Mouse (Mus musculus): ENCODE measurements at regions not wholly inside any gene's neighbourhood (a gene's known extent, or its start where the extent isn't known, plus 50 kb on each side); places are given as distances from the start of the nearest gene placed in this dataset.

DNA sequence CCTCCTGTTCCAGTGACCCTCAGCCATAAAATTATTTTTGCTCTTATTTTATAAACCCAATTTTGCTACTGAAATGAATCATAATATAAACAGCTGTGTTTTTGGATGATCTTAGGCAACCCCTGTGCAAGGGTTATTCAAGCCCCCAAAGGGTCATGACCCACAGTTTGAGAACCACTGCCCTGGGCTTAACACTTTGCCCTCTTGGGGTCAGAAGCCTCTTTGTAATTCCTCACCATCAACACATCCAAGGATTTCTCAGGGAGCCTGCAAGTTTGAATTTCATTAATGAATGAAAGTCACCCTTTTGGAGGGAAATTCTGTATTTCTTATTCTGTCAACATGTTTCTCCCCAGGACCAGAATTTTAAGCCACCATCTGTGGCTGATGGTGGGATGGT is 123.1 kb downstream of the Cmpk2 start:
- no peaks in the 10 kb centered on the region for H3K79me3 ChIP-seq (ENCODE audit: low read depth)
- no peaks in the 10 kb centered on the region for H3K79me2 ChIP-seq (ENCODE audit: control insufficient read depth, insufficient read depth)
- no peak overlapping the region for H3ac ChIP-seq (ENCODE audit: control insufficient read depth, insufficient read length, low read depth)
- TF ChIP-seq FOSL1 (IDR thresholded peaks at IDR 0.05; ENCODE audit: insufficient read depth, low read length, poor library complexity, severe bottlenecking) (no peak), CEBPB (IDR thresholded peaks at IDR 0.05; ENCODE audit: low read depth) (no peak), MYOD1 (IDR thresholded peaks at IDR 0.05; ENCODE audit: control insufficient read depth, insufficient read length, low read depth) (no peak), MYOG (IDR thresholded peaks at IDR 0.05; ENCODE audit: control insufficient read depth, extremely low read depth, insufficient read length) (no peak), CTCF (IDR thresholded peaks at IDR 0.05; ENCODE audit: control insufficient read depth, insufficient read depth, insufficient read length) (no peak), MAX (IDR thresholded peaks at IDR 0.05) (no peak), USF1 (IDR thresholded peaks at IDR 0.05; ENCODE audit: low read depth) (no peak)
- no peaks in the 10 kb centered on the region for H3K27me3 ChIP-seq (ENCODE audit: control insufficient read depth, insufficient read depth, insufficient read length)
- no peak overlapping the region for H3K4me3 ChIP-seq (ENCODE audit: insufficient read depth, poor library complexity, severe bottlenecking)
- no peaks in the 10 kb centered on the region for H3K36me3 ChIP-seq (ENCODE audit: control insufficient read depth, insufficient read depth)

DNA sequence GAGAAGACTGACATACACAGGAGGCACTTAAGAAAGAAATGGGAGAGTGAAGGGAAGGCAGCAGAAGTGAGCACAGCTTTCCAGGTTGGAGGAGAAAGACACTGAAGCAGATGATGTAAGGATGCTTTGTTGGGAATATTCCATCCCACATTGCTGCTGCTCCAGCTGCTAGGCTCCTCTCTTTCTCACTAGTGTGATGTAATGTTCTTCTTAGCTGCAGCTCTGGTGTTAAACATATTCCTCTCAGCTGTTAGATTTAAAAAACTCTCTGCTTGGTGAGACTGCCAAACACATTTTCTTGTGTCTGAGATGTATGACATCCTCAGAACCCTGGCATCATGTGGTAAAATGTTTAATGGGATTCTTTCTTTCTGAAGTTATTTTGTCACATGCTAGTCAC is 120.1 kb downstream of the Cmpk2 start:
- Histone ChIP-seq H3K27me3 (ENCODE audit: control insufficient read depth, insufficient read depth, insufficient read length) (no peaks in the 10 kb centered on the region), H3K4me3 (ENCODE audit: insufficient read depth, poor library complexity, severe bottlenecking) (no peak overlapping the region), H3ac (ENCODE audit: control insufficient read depth, insufficient read length, low read depth) (no peak overlapping the region), H3K79me3 (ENCODE audit: low read depth) (no peaks in the 10 kb centered on the region), H3K36me3 (ENCODE audit: control insufficient read depth, insufficient read depth) (no peaks in the 10 kb centered on the region), H3K79me2 (ENCODE audit: control insufficient read depth, insufficient read depth) (no peaks in the 10 kb centered on the region)
- TF ChIP-seq CEBPB (IDR thresholded peaks at IDR 0.05; ENCODE audit: low read depth) (no peak), CTCF (IDR thresholded peaks at IDR 0.05; ENCODE audit: control insufficient read depth, insufficient read depth, insufficient read length) (no peak), MAX (IDR thresholded peaks at IDR 0.05) (no peak), FOSL1 (IDR thresholded peaks at IDR 0.05; ENCODE audit: insufficient read depth, low read length, poor library complexity, severe bottlenecking) (no peak), MYOD1 (IDR thresholded peaks at IDR 0.05; ENCODE audit: control insufficient read depth, insufficient read length, low read depth) (no peak), MYOG (IDR thresholded peaks at IDR 0.05; ENCODE audit: control insufficient read depth, extremely low read depth, insufficient read length) (no peak), USF1 (IDR thresholded peaks at IDR 0.05; ENCODE audit: low read depth) (no peak)

DNA sequence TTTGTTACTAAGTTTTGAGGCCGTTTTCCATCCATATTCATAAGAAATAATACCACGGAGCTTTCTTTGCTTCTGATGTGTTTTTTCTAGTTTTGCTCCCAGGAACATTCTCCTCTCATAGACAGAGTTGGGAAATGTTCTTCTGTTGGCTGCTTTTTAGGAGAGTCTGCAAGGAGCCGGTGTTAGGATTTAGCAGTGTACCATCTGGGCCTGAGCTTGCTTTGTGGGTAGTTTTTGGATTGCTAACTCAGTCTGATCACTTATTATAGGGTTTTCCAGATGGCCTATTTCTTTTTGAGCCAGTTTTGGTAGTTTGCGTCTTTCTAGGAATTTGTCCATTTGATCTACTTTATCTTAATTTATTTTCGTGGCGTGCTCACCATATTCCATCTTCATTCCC is 108.4 kb downstream of the Cmpk2 start:
- Histone ChIP-seq H3ac (ENCODE audit: control insufficient read depth, insufficient read length, low read depth) (no peak overlapping the region), H3K27me3 (ENCODE audit: control insufficient read depth, insufficient read depth, insufficient read length) (no peaks in the 10 kb centered on the region), H3K79me2 (ENCODE audit: control insufficient read depth, insufficient read depth) (no peaks in the 10 kb centered on the region), H3K79me3 (ENCODE audit: low read depth) (no peaks in the 10 kb centered on the region), H3K4me3 (ENCODE audit: insufficient read depth, poor library complexity, severe bottlenecking) (no peak overlapping the region), H3K36me3 (ENCODE audit: control insufficient read depth, insufficient read depth) (no peaks in the 10 kb centered on the region)
- TF ChIP-seq FOSL1 (IDR thresholded peaks at IDR 0.05; ENCODE audit: insufficient read depth, low read length, poor library complexity, severe bottlenecking), result no peak
- no peak for TF ChIP-seq MAX (IDR thresholded peaks at IDR 0.05)
- no peak for TF ChIP-seq MYOD1 (IDR thresholded peaks at IDR 0.05; ENCODE audit: control insufficient read depth, insufficient read length, low read depth)
- TF ChIP-seq USF1 (IDR thresholded peaks at IDR 0.05; ENCODE audit: low read depth), result no peak
- no peak for TF ChIP-seq MYOG (IDR thresholded peaks at IDR 0.05; ENCODE audit: control insufficient read depth, extremely low read depth, insufficient read length)
- no peak for TF ChIP-seq CEBPB (IDR thresholded peaks at IDR 0.05; ENCODE audit: low read depth)
- TF ChIP-seq CTCF (IDR thresholded peaks at IDR 0.05; ENCODE audit: control insufficient read depth, insufficient read depth, insufficient read length), result no peak

DNA sequence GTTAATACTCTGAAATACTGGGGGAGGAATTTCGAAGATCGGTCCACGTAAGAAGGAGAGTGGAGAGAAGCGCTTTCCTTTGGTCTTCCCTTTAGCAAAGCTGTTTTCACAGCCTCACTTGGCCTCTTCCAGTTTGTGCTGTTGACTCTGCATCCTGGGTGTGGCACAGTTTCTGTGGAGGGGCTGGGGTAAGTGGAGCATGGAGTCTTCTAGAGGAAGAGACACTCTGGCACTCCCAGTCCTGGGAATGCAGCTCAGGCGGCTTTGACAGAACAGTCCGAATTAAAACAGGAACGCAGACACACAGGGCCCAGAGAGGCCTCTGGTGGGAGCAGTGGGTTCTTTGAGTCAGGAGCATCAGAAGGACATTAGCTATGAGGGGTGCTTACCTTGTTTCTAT is 102.6 kb downstream of the Cmpk2 start:
- H3K36me3 ChIP-seq (ENCODE audit: control insufficient read depth, insufficient read depth), result no peaks in the 10 kb centered on the region
- H3K4me3 ChIP-seq (ENCODE audit: insufficient read depth, poor library complexity, severe bottlenecking), result no peak overlapping the region
- no peaks in the 10 kb centered on the region for H3K27me3 ChIP-seq (ENCODE audit: control insufficient read depth, insufficient read depth, insufficient read length)
- H3ac ChIP-seq (ENCODE audit: control insufficient read depth, insufficient read length, low read depth), result no peak overlapping the region
- no peaks in the 10 kb centered on the region for H3K79me2 ChIP-seq (ENCODE audit: control insufficient read depth, insufficient read depth)
- no peaks in the 10 kb centered on the region for H3K79me3 ChIP-seq (ENCODE audit: low read depth)
- TF ChIP-seq USF1 (IDR thresholded peaks at IDR 0.05; ENCODE audit: low read depth) (no peak), CTCF (IDR thresholded peaks at IDR 0.05; ENCODE audit: control insufficient read depth, insufficient read depth, insufficient read length) (no peak), MYOD1 (IDR thresholded peaks at IDR 0.05; ENCODE audit: control insufficient read depth, insufficient read length, low read depth) (no peak), MYOG (IDR thresholded peaks at IDR 0.05; ENCODE audit: control insufficient read depth, extremely low read depth, insufficient read length) (no peak), FOSL1 (IDR thresholded peaks at IDR 0.05; ENCODE audit: insufficient read depth, low read length, poor library complexity, severe bottlenecking) (no peak), CEBPB (IDR thresholded peaks at IDR 0.05; ENCODE audit: low read depth) (no peak), MAX (IDR thresholded peaks at IDR 0.05) (no peak)

DNA sequence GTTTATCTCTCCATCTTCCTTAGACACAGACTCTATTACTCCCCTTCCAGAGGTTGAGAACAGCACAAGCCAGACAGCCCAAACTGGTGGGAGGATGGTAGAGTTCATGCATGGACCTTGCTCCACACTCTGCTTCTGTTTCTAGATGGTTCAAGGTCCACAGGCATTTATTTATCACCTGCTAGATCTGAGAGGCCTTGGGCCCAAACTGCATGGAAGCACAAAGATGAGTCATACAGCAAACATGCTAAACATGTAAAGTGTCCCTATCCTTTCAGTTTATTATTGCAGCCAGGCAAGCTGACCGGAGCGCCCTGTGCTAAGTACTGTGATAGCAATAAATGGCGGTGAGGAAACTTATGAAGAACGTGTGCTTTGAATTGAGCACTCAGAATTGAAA is 98.4 kb downstream of the Cmpk2 start:
- Histone ChIP-seq H3K79me2 (ENCODE audit: control insufficient read depth, insufficient read depth) (no peaks in the 10 kb centered on the region), H3K36me3 (ENCODE audit: control insufficient read depth, insufficient read depth) (no peaks in the 10 kb centered on the region), H3K27me3 (ENCODE audit: control insufficient read depth, insufficient read depth, insufficient read length) (no peaks in the 10 kb centered on the region), H3K79me3 (ENCODE audit: low read depth) (no peaks in the 10 kb centered on the region), H3K4me3 (ENCODE audit: insufficient read depth, poor library complexity, severe bottlenecking) (no peak overlapping the region), H3ac (ENCODE audit: control insufficient read depth, insufficient read length, low read depth) (no peak overlapping the region)
- TF ChIP-seq MYOG (IDR thresholded peaks at IDR 0.05; ENCODE audit: control insufficient read depth, extremely low read depth, insufficient read length) (no peak), CTCF (IDR thresholded peaks at IDR 0.05; ENCODE audit: control insufficient read depth, insufficient read depth, insufficient read length) (no peak), MAX (IDR thresholded peaks at IDR 0.05) (no peak), MYOD1 (IDR thresholded peaks at IDR 0.05; ENCODE audit: control insufficient read depth, insufficient read length, low read depth) (no peak), USF1 (IDR thresholded peaks at IDR 0.05; ENCODE audit: low read depth) (no peak), FOSL1 (IDR thresholded peaks at IDR 0.05; ENCODE audit: insufficient read depth, low read length, poor library complexity, severe bottlenecking) (no peak), CEBPB (IDR thresholded peaks at IDR 0.05; ENCODE audit: low read depth) (no peak)

DNA sequence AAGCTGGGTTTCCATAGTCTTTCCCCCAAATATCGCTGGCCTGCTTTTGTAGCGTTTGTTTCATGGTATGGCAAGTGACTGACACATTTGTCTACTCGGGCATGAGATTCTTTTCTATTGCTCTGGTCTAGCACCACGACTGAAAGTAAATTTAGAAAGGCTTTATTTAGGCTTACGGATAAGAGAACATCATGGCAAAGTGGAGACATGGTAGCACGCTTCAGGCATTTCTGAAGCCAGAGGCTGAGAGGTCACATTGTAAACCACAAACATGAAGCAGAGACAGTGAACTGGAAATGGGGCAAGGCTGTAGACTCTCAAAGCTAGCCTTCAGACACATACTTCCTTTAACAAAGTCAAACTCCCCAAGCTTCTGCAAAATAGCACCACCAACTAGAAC is 93.9 kb downstream of the Cmpk2 start:
- Histone ChIP-seq H3K27me3 (ENCODE audit: control insufficient read depth, insufficient read depth, insufficient read length) (no peaks in the 10 kb centered on the region), H3K79me3 (ENCODE audit: low read depth) (no peaks in the 10 kb centered on the region), H3K4me3 (ENCODE audit: insufficient read depth, poor library complexity, severe bottlenecking) (no peak overlapping the region), H3K79me2 (ENCODE audit: control insufficient read depth, insufficient read depth) (no peaks in the 10 kb centered on the region), H3ac (ENCODE audit: control insufficient read depth, insufficient read length, low read depth) (no peak overlapping the region), H3K36me3 (ENCODE audit: control insufficient read depth, insufficient read depth) (no peaks in the 10 kb centered on the region)
- TF ChIP-seq MYOG (IDR thresholded peaks at IDR 0.05; ENCODE audit: control insufficient read depth, extremely low read depth, insufficient read length), result no peak
- TF ChIP-seq MYOD1 (IDR thresholded peaks at IDR 0.05; ENCODE audit: control insufficient read depth, insufficient read length, low read depth), result no peak
- TF ChIP-seq FOSL1 (IDR thresholded peaks at IDR 0.05; ENCODE audit: insufficient read depth, low read length, poor library complexity, severe bottlenecking), result no peak
- TF ChIP-seq MAX (IDR thresholded peaks at IDR 0.05), result no peak
- no peak for TF ChIP-seq CEBPB (IDR thresholded peaks at IDR 0.05; ENCODE audit: low read depth)
- no peak for TF ChIP-seq CTCF (IDR thresholded peaks at IDR 0.05; ENCODE audit: control insufficient read depth, insufficient read depth, insufficient read length)
- TF ChIP-seq USF1 (IDR thresholded peaks at IDR 0.05; ENCODE audit: low read depth), result no peak
